Mouse (Mus musculus) bone marrow, adult 2 months (tissue): ENCODE results near the gene Cyp2c65. TPM values are rescaled to one million over a fixed set of nuclear protein-coding genes. Genes with fewer than 3 reads are reported as not detected.
"Not testable (repeated sequence)": the region's sequence is repeated elsewhere in the genome, so short reads cannot be mapped to it uniquely, and the experiment has no call there.

ENCODE experiments used
- H3K27ac ChIP-seq: fragments of 200-500 bp; 2 replicates; pipeline ENCODE4 v1.5.1; 2012; ENCODE audit warnings: low read depth, mild to moderate bottlenecking, control low read depth, inconsistent platforms, low read length; ENCODE audit not compliant: control insufficient read depth, poor library complexity, insufficient read depth
- H3K4me1 ChIP-seq: fragments of 200-500 bp; 2 replicates; pipeline ENCODE4 v1.6.1; 2011; ENCODE audit warnings: low read length; ENCODE audit not compliant: control insufficient read depth, insufficient read depth
- H3K4me3 ChIP-seq: fragments of 200-500 bp; replicated peaks from 2 replicates; pipeline ENCODE3; 2011; ENCODE audit warnings: mild to moderate bottlenecking, low read depth, low read length, control low read depth; ENCODE audit not compliant: control insufficient read depth
- CTCF ChIP-seq: fragments of 200-500 bp; IDR thresholded peaks from 2 replicates; pipeline ENCODE4 v1.5.1; 2011; ENCODE audit warnings: low read length, control low read depth; ENCODE audit not compliant: control insufficient read depth, insufficient read depth
- POLR2A ChIP-seq: fragments of 200-500 bp; IDR thresholded peaks from 2 replicates; pipeline ENCODE4 v1.6.1; 2011; ENCODE audit warnings: low read depth, mild to moderate bottlenecking, control low read depth, low read length, borderline replicate concordance; ENCODE audit not compliant: control insufficient read depth
- WGBS: fragments of 180-500 bp; shearing (Covaris S2); methylation state at CpG from one replicate; pipeline ENCODE4 v1.1.7; 2018; 5-methylcytosine and 5-hydroxymethylcytosine counted together
- polyA plus RNA-seq: library from polyadenylated mRNA; stranded (reverse); fragments of >200 nt; gene quantifications from 2 replicates; pipeline ENCODE4 v1.2.4, GENCODE M21; 2011; ENCODE audit warnings: low replicate concordance; ENCODE audit not compliant: missing spikeins, insufficient read depth, insufficient read length

Gene Cyp2c65
- not detected in 2 replicates for polyA plus RNA-seq

DNA sequence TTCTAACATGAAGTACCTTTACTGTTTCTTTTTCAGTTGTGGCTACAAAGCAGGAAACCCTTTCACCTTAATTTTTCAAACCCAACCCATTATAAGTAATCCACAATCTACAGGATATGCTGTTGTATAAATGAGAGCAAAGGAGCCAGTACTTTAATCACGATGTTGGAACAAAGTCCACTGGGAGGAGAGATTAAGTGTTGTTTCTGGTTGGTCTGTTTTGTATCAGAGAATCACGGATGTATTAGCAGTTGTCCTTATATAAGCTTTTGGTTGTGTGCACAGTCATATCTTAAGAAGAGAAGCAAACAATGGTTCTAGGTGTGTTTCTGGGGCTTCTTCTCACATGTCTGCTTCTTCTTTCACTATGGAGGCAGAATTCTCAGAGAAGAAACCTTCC lies at the start of gene Cyp2c65:
Gene Cyp2c65, plus strand, starts transcription at position 297 of the 400 bp plus-strand sequence.
- Histone ChIP-seq H3K27ac (no peak within 1 kb of the TSS), H3K4me1 (no peaks in the 10 kb centered on the region), H3K4me3 (no peak within 1 kb of the TSS)
- WGBS: 54% methylated on average over 2 of the region's 2 CpGs
- TF ChIP-seq CTCF (no peak), POLR2A (no peak)

GRCm38 (mm10) chr19:39057928-39058327 lies 2.9 kb upstream of the Cyp2c65 start:
- Histone ChIP-seq H3K4me3 (no peak overlapping the region), H3K27ac (no peak overlapping the region), H3K4me1 (no peaks in the 10 kb centered on the region)
- TF ChIP-seq CTCF (no peak), POLR2A (no peak)
- WGBS: 85% methylated on average over 1 of the region's 1 CpGs

GRCm38 (mm10) chr19:39098779-39099178 lies 38.0 kb downstream of the Cyp2c65 start:
- not testable (repeated sequence) for H3K4me3 ChIP-seq, H3K4me1 ChIP-seq
- 71% methylated on average over 2 of the region's 2 CpGs for WGBS

GRCm38 (mm10) chr19:39113644-39114043 lies 52.8 kb downstream of the Cyp2c65 start, which contains the start of gene Cyp2c66:
TSS of gene Cyp2c66 (plus strand) at chr19:39113898.
- no peak within 1 kb of the TSS for H3K4me3 ChIP-seq
- 74% methylated on average over 1 of the region's 1 CpGs for WGBS
- no peak for TF ChIP-seq CTCF
- no peak for TF ChIP-seq POLR2A
- no peaks in the 10 kb centered on the region for H3K4me1 ChIP-seq
- no peak within 1 kb of the TSS for H3K27ac ChIP-seq

More at GRCm38 (mm10) chr19:39098779-39099178, 38.0 kb downstream of the Cyp2c65 start:
- not testable (repeated sequence) for H3K27ac ChIP-seq

Other genes with a start within 250 kb of the Cyp2c65 start
- 4.3 and 6.1 TPM in 2 replicates for gene Noc3l, start 241.8 kb upstream of the Cyp2c65 start, polyA plus RNA-seq
- 0.70 and 2.4 TPM in 2 replicates for gene Tbc1d12, start 224.4 kb upstream of the Cyp2c65 start, polyA plus RNA-seq
- gene Hells, start 130.1 kb upstream of the Cyp2c65 start, polyA plus RNA-seq: 23.1 and 53.7 TPM in 2 replicates
- gene Cyp2c55, start 54.0 kb upstream of the Cyp2c65 start, polyA plus RNA-seq: not detected in 2 replicates
- not detected in 2 replicates for gene Cyp2c66, start 52.9 kb downstream of the Cyp2c65 start, polyA plus RNA-seq
- gene Cyp2c29, start 208.4 kb downstream of the Cyp2c65 start, polyA plus RNA-seq: 1.6 and 4.5 TPM in 2 replicates